Mouse (Mus musculus) bone marrow, adult 2 months (tissue): ENCODE results near the gene Actg1.
A peak's percentile ranks its signal among the peaks of the same experiment; 100 is the strongest.

Experiments
- CTCF ChIP-seq: fragments of 200-500 bp; IDR thresholded peaks from 2 replicates; pipeline ENCODE4 v1.5.1; 2011; ENCODE audit warnings: low read length, control low read depth; ENCODE audit not compliant: control insufficient read depth, insufficient read depth
- POLR2A ChIP-seq: fragments of 200-500 bp; IDR thresholded peaks from 2 replicates; pipeline ENCODE4 v1.6.1; 2011; ENCODE audit warnings: low read depth, mild to moderate bottlenecking, control low read depth, low read length, borderline replicate concordance; ENCODE audit not compliant: control insufficient read depth

GRCm38 (mm10) chr11:120378611-120379540 lies 30.5 kb upstream of the Actg1 start, which contains the start of gene Faap100:
- TF ChIP-seq CTCF: peak; percentile 64
- peak; percentile 44; the same call in 1 of the 2 replicates for TF ChIP-seq POLR2A
